Comparison of ENCODE assay signal across 31 mouse cellular contexts in the genomic region with DNA sequence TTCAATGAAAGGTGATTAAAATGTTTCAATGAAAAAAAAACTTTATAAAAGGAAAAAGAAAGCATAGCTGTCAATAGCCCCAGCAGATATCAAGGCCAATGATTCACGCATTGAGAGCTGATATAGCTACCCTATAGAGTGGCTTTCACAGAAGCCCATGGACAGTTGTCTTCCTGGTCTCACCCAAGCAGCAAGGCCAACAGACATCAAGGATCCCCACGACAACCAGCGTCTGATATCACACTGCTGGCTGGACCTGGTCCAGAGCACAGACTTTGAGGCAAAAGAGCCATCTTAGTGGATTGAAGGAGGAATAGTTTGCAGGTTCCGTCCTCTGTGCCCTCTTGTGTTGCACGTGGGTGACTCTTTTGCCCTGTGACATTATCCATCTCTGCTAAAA. TPM values are rescaled to one million over a fixed set of nuclear protein-coding genes. Genes with fewer than 3 reads are reported as not detected.
"Had no signal": no experiment of that assay in that cellular context is flagged by ENCODE, and none has a peak within 500 bp of the region (broad histone marks: within the 10 kb centered on the region; RNA-seq: fewer than 3 reads in every experiment).

No protein-coding gene starts in this region.

- H3K27ac ChIP-seq: left cerebral cortex, adult 2 months; limb, embryonic 10.5 days; limb, embryonic 12.5 days; limb, embryonic 13.5 days; limb, embryonic 15.5 days; liver, embryonic 12.5 days; liver, embryonic 13.5 days; liver, embryonic 14.5 days; liver, embryonic 15.5 days; lung, embryonic 15.5 days; macrophage; midbrain, embryonic 10.5 days; midbrain, embryonic 12.5 days; midbrain, embryonic 13.5 days; midbrain, embryonic 15.5 days; neural tube, embryonic 12.5 days had no signal

- ATAC-seq: liver, embryonic 12.5 days; liver, postnatal 0 days; lung, postnatal 0 days; midbrain, embryonic 13.5 days; midbrain, embryonic 15.5 days had no signal

- H3K4me3 ChIP-seq: left cerebral cortex, adult 2 months; limb, embryonic 10.5 days; limb, embryonic 12.5 days; limb, embryonic 13.5 days; limb, embryonic 15.5 days; liver, embryonic 12.5 days; liver, embryonic 13.5 days; liver, embryonic 15.5 days; lung, embryonic 15.5 days; megakaryocyte, embryonic 14.5 days; midbrain, embryonic 10.5 days; midbrain, embryonic 12.5 days; midbrain, embryonic 13.5 days; midbrain, embryonic 15.5 days; myocyte; neural tube, embryonic 12.5 days had no signal

- H3K27me3 ChIP-seq: limb, embryonic 15.5 days; liver, embryonic 12.5 days; liver, embryonic 13.5 days; liver, embryonic 15.5 days; lung, embryonic 15.5 days; megakaryocyte, embryonic 14.5 days; midbrain, embryonic 15.5 days; neural tube, embryonic 12.5 days had no signal

- H3K4me2 ChIP-seq: limb, embryonic 12.5 days; limb, embryonic 13.5 days; limb, embryonic 15.5 days; liver, embryonic 11.5 days; liver, embryonic 12.5 days; liver, embryonic 13.5 days; liver, embryonic 15.5 days; lung, embryonic 14.5 days; lung, embryonic 15.5 days; midbrain, embryonic 12.5 days; midbrain, embryonic 13.5 days; midbrain, embryonic 15.5 days; neural tube, embryonic 12.5 days had no signal

- H3K9ac ChIP-seq: limb, embryonic 12.5 days; limb, embryonic 13.5 days; limb, embryonic 15.5 days; liver, embryonic 12.5 days; liver, embryonic 13.5 days; liver, embryonic 14.5 days; liver, embryonic 15.5 days; liver, postnatal 0 days; lung, embryonic 14.5 days; lung, embryonic 15.5 days; midbrain, embryonic 12.5 days; midbrain, embryonic 13.5 days; midbrain, embryonic 15.5 days; neural tube, embryonic 12.5 days had no signal

- H3K4me1 ChIP-seq: limb, embryonic 13.5 days; limb, embryonic 15.5 days; liver, embryonic 12.5 days; liver, embryonic 13.5 days; liver, embryonic 15.5 days; lung, embryonic 15.5 days; megakaryocyte, embryonic 14.5 days; midbrain, embryonic 12.5 days; midbrain, embryonic 13.5 days; midbrain, embryonic 15.5 days; neural tube, embryonic 12.5 days had no signal

- H3K9me3 ChIP-seq: limb, embryonic 10.5 days; limb, embryonic 15.5 days; liver, embryonic 13.5 days; liver, embryonic 15.5 days; lung, embryonic 15.5 days; midbrain, embryonic 15.5 days; neural tube, embryonic 12.5 days had no signal

- DNase-seq: liver; liver, embryonic 13.5 days; liver, postnatal 0 days; lung, adult 18-20 months; lung, adult 2 months; lung, postnatal 14 days; lung, postnatal 36 days; lung, postnatal 4 days; midbrain, embryonic 14.5 days had no signal

- H3K36me3 ChIP-seq: limb, embryonic 10.5 days; limb, embryonic 12.5 days; limb, embryonic 13.5 days; limb, embryonic 15.5 days; liver, embryonic 12.5 days; liver, embryonic 13.5 days; liver, embryonic 15.5 days; lung, embryonic 15.5 days; midbrain, embryonic 10.5 days; midbrain, embryonic 12.5 days; midbrain, embryonic 13.5 days; midbrain, embryonic 15.5 days; neural tube, embryonic 12.5 days had no signal

RNA-seq across cellular contexts. Expression of a gene that starts 49.7 kb away (rescaled TPM):
- total RNA-seq: midbrain, postnatal 0 days had no signal
- polyA plus RNA-seq: liver, embryonic 11.5 days; lung, embryonic 15.5 days; midbrain, embryonic 10.5 days; neural tube, embryonic 11.5 days had no signal
